Mouse (Mus musculus) limb, embryonic 12.5 days (tissue): ENCODE measurements at regions not wholly inside any gene's neighbourhood (a gene's known extent, or its start where the extent isn't known, plus 50 kb on each side); places are given as distances from the start of the nearest gene placed in this dataset.
A peak's percentile ranks its signal among the peaks of the same experiment; 100 is the strongest.

Experiments used
- ATAC-seq: fragments of 200-750 bp; cut with Nextera tagmentation; 2 replicates; pipeline ENCODE4 v1.8.0; 2017; ENCODE audit warnings: low read depth, moderate TSS enrichment; ENCODE audit not compliant: insufficient number of reproducible peaks, insufficient read depth, low FRiP score, low TSS enrichment
- H3K27ac ChIP-seq: fragments of 300-500 bp; sonication (generic); 2 replicates; pipeline ENCODE4 v1.5.1; 2016; ENCODE audit warnings: mild to moderate bottlenecking, moderate library complexity
- H3K27me3 ChIP-seq: fragments of 300-500 bp; sonication (generic); 2 replicates; pipeline ENCODE4 v1.6.1; 2016; ENCODE audit warnings: mild to moderate bottlenecking, moderate library complexity
- H3K36me3 ChIP-seq: fragments of 300-500 bp; sonication (generic); 2 replicates; pipeline ENCODE4 v1.6.1; 2016; ENCODE audit warnings: mild to moderate bottlenecking, moderate library complexity
- H3K4me1 ChIP-seq: fragments of 300-500 bp; sonication (generic); replicated peaks from 2 replicates; pipeline ENCODE4 v1.6.1; 2016
- H3K4me2 ChIP-seq: fragments of 300-500 bp; sonication (generic); 2 replicates; pipeline ENCODE4 v1.6.1; 2016; ENCODE audit warnings: mild to moderate bottlenecking, moderate library complexity
- H3K4me3 ChIP-seq: fragments of 300-500 bp; sonication (generic); replicated peaks from 2 replicates; pipeline ENCODE4 v1.5.1; 2016; ENCODE audit warnings: mild to moderate bottlenecking
- H3K9ac ChIP-seq: fragments of 300-500 bp; sonication (generic); replicated peaks from 2 replicates; pipeline ENCODE4 v1.6.1; 2016; ENCODE audit warnings: mild to moderate bottlenecking, moderate library complexity
- H3K9me3 ChIP-seq: fragments of 300-500 bp; sonication (generic); 2 replicates; pipeline ENCODE4 v1.6.1; 2016; ENCODE audit warnings: mild to moderate bottlenecking, moderate library complexity
- WGBS: fragments of 180-500 bp; shearing (Covaris S2); methylation state at CpG from one replicate; pipeline ENCODE4 v1.1.7; 2016; 5-methylcytosine and 5-hydroxymethylcytosine counted together

DNA sequence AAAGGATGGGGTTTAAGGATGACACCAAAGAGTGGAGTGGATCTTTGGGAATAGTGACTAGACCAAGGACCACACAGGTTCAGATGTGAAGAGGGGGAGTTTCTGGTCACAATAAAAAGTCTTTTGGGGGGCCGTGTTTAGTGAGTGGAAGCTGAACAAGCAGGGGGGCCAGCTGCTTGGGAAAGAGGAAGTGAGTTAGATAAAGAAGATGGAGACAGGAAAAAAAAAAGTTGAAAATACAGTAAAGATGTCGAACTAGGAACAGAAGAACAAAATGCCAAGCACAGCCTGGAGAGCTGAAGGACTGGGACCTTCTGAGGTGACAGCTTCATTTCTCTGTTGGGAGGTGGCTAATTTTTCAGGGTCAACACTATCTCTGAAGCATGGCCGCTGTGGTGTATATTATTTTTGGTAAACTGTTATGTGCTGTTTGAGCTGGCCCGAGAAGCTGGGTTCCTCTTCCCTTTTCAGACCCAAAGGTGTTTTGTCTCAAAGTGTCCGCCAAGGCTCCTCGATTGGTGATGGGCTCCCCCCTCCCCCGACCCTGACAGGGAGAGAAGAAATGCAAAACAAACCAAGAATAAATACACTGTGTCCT, 97.1 kb downstream of the Nog start:
- Histone ChIP-seq H3K4me1 (peaks cover 10% of the 10 kb centered on the region), H3K27me3 (no peaks in the 10 kb centered on the region; the same call in 1 of the 2 replicates), H3K36me3 (no peaks in the 10 kb centered on the region), H3K27ac (no peak overlapping the region), H3K9ac (no peak overlapping the region), H3K4me2 (no peak overlapping the region), H3K9me3 (no peaks in the 10 kb centered on the region), H3K4me3 (no peak overlapping the region)
- no peak for ATAC-seq
- 71% methylated on average over 7 of the region's 7 CpGs for WGBS

DNA sequence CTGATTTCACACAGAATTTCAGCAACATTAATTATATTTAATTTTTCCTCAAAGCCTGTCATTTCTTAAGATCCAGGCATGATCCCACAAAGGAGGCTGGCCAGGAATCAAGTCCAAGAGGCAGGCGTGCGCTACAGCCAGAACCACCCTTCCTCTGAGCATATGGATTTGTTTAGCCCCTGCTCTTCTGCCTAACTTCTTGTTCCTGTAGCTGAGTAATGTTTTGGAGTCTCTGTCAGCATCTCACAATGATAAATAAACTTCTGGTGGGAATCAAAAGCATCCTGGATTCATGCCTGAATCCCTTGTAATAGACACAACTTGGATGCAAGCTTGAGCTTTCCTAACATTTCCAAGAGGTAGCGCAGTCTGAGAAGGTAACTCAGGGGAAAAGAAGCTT, 101.7 kb downstream of the Nog start:
- Histone ChIP-seq H3K4me1 (no peaks in the 10 kb centered on the region), H3K27me3 (no peaks in the 10 kb centered on the region; the same call in 1 of the 2 replicates), H3K36me3 (no peaks in the 10 kb centered on the region), H3K27ac (no peak overlapping the region), H3K9ac (no peak overlapping the region), H3K4me2 (no peak overlapping the region), H3K9me3 (no peaks in the 10 kb centered on the region), H3K4me3 (no peak overlapping the region)
- ATAC-seq: no peak
- 75% methylated on average over 3 of the region's 3 CpGs for WGBS

DNA sequence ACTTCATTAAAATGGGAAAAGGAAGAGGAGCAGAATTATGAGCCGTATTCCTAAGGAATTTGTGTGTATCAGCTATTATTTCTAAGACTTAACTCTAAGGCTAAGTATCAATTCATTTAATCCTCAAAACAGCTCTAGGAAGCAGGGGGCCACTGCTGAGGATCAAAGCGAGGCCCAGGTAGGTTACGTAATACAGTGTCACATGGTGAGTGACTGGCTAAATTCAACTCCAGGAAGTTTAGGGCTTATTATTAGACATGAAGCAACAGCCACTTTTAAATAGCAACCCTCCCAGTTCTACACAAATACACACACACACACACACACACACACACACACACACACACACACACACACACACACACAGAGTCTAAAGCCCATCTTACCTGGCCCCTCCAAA, 109.3 kb downstream of the Nog start:
- WGBS: 71% methylated on average over 3 of the region's 3 CpGs
- no peak for ATAC-seq

DNA sequence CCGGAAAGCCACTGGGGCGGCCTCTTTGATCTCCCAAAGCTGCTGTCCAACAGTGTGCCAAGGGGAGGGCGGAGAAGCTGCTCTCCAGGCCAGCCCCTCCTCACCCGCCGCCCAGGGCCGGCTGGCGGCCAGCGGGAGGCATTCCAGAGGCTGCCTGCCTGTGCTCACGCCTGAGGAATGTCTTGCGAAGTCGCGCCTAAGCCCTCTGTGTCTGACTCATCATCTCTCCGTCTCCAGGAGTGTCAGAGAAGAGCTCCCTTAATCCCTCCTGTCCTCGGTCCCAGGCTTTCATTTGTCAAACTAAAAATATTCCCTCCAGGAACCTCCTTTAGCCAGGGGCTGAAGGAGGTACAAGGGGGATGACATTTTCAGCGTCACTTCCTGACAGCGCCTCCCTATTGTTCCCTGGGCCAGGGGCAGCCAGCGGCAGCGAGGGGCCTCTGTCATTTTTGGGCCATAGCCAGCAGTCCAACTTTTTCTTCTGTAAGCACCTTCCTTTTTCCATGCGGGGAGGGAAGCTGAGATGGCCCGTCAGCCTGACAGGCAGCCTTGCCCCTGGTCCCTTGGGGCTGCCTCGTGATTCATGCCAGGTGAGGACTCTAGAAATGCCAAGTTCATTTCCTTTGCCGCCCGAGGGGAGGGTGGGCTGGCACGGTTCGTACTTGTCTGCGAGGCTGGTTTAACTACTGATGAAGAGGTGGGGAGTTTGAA, 113.4 kb downstream of the Gm525 start:
- 5% methylated on average over 26 of the region's 26 CpGs for WGBS
- peaks cover 24% of the 10 kb centered on the region for H3K27me3 ChIP-seq
- no peaks in the 10 kb centered on the region for H3K36me3 ChIP-seq
- peak overlapping the region; percentile 12 for H3K4me3 ChIP-seq
- no peaks in the 10 kb centered on the region for H3K9me3 ChIP-seq
- peak overlapping the region; percentile 49 for H3K4me2 ChIP-seq
- peak; percentile 53; the same call in 1 of the 2 replicates for ATAC-seq
- peaks cover 17% of the 10 kb centered on the region for H3K4me1 ChIP-seq
- no peak overlapping the region for H3K9ac ChIP-seq
- H3K27ac ChIP-seq: no peak overlapping the region

More for the DNA sequence above, 109.3 kb downstream of the Nog start:
- no peak overlapping the region for H3K4me2 ChIP-seq
- H3K27me3 ChIP-seq: peaks cover 8% of the 10 kb centered on the region
- no peaks in the 10 kb centered on the region for H3K9me3 ChIP-seq
- H3K36me3 ChIP-seq: no peaks in the 10 kb centered on the region
- H3K4me3 ChIP-seq: no peak overlapping the region
- H3K4me1 ChIP-seq: 0 out of 2 replicates have a peak, but pooled peaks cover 1% of the 10 kb centered on the region
- H3K27ac ChIP-seq: no peak overlapping the region
- H3K9ac ChIP-seq: no peak overlapping the region

DNA sequence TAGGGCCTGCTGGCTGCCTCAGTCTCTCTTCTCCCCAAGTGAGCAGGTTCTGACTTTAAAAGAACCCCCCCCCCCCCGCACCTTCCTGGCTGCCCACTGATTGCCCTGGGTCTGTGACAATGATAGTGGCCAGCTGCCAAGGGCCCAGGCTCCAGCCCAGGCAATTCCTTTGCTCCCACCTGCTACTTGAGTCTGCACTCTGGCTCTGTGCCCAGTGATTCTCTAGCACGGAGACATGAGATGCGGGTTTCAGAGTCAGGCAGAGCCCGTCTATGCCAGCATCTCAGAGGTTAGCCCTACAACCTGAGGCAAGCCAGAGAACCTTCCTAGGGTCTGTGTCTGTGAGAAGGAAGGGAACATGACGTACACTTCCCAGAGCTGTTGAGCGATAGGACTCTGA, 112.2 kb downstream of the Gm525 start:
- Histone ChIP-seq H3K4me1 (peaks cover 17% of the 10 kb centered on the region), H3K27ac (no peak overlapping the region), H3K9me3 (no peaks in the 10 kb centered on the region), H3K9ac (no peak overlapping the region), H3K4me2 (no peak overlapping the region), H3K27me3 (peaks cover 21% of the 10 kb centered on the region), H3K4me3 (no peak overlapping the region), H3K36me3 (no peaks in the 10 kb centered on the region)
- 81% methylated on average over 6 of the region's 6 CpGs for WGBS
- ATAC-seq: no peak

DNA sequence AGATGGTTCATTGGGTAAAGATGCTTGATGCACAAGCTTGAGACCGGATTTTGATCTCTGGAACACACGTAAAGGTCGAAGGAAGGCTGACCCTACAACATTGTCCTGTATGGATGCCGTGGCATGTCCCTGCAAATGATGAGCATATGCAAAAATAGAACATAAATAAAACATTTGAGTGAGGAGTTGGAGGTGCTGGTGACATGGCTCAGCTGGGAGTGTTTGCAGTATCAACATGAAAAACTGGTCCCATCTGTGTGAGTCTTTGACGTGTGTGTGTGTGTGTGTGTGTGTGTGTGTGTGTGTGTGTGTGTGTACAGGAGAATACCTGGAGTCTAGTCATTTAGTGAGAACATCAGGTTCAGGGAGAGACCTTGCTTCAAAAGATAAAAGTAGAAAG, 107.8 kb downstream of the Gm525 start:
- peaks cover 2% of the 10 kb centered on the region for H3K4me1 ChIP-seq
- H3K9me3 ChIP-seq: no peaks in the 10 kb centered on the region
- H3K27ac ChIP-seq: no peak overlapping the region
- no peaks in the 10 kb centered on the region for H3K36me3 ChIP-seq
- no peak overlapping the region for H3K9ac ChIP-seq
- H3K27me3 ChIP-seq: peaks cover 4% of the 10 kb centered on the region; the same call in 1 of the 2 replicates
- WGBS: 86% methylated on average over 5 of the region's 5 CpGs
- H3K4me3 ChIP-seq: no peak overlapping the region
- no peak overlapping the region for H3K4me2 ChIP-seq
- no peak for ATAC-seq

DNA sequence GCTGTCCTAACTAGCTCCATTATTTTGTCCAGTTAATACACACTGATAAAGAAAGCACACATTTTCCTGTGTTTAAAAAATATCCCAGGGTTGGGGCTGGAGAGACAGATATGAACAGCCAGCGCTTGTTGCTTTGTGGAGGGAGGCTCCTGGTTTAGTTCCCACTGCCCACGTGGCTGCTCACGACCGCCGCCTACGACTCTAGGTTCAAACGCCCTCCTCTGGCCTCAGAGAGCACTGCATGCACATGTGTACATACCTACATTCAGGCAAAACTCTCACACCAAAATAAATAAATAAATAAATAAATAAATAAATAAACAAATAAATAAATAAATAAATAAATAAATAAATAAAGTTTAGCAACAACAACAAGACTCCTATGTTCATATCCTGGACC, 104.8 kb downstream of the Gm525 start:
- Histone ChIP-seq H3K27me3 (0 out of 2 replicates have a peak, but pooled peaks cover 2% of the 10 kb centered on the region), H3K9ac (no peak overlapping the region), H3K4me1 (peaks cover 17% of the 10 kb centered on the region), H3K4me2 (no peak overlapping the region), H3K27ac (no peak overlapping the region), H3K4me3 (no peak overlapping the region), H3K36me3 (no peaks in the 10 kb centered on the region), H3K9me3 (no peaks in the 10 kb centered on the region)
- 92% methylated on average over 7 of the region's 7 CpGs for WGBS
- no peak for ATAC-seq

DNA sequence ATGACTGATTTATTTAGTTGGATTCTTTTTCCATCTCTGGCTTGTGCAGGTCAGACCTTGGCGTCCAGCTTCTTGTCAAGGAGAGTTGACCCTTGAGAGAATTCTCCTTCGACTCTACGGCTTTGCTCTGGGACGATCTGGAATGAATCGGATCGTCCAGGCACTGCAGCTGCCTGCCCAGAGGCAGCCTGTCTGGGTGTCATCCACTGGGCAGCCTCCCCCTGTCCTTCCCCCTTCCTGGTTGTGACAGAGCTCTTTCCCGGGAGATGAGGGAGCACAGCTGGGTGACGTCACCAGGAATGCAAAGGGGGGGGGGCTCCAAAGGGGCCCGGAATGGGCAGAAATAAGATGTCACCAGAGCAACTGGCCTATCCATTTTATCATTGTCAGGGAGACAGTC, 101.9 kb downstream of the Gm525 start:
- 0 out of 2 replicates have a peak, but pooled peaks cover 2% of the 10 kb centered on the region for H3K27me3 ChIP-seq
- H3K36me3 ChIP-seq: no peaks in the 10 kb centered on the region
- no peaks in the 10 kb centered on the region for H3K9me3 ChIP-seq
- H3K9ac ChIP-seq: no peak overlapping the region
- H3K4me3 ChIP-seq: no peak overlapping the region
- H3K27ac ChIP-seq: no peak overlapping the region
- ATAC-seq: 0 out of 2 replicates have a peak, but pooled peaks have one; percentile 38
- WGBS: 9% methylated on average over 9 of the region's 9 CpGs
- H3K4me1 ChIP-seq: peaks cover 17% of the 10 kb centered on the region
- H3K4me2 ChIP-seq: peak overlapping the region; percentile 33

DNA sequence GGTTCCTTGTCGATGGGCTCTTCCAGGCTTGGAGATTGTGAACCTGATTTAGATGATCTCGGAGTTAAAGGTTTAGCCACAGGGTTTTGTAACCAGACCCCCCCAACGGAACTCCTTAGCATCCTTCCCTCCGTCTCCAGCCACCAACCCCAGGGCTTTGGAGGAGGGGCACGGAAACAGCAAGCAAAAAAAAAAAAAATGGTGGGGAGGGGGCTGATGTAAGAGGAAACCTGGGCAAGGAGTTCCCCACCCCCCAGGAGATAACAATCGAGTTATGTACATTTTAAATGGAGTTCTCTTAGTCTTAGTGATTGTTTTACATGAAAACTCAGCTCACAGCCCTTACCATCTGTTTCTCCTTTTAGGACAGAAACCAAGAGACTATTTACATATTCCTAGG, 101.3 kb downstream of the Gm525 start:
- peak overlapping the region; percentile 33 for H3K4me2 ChIP-seq
- H3K9me3 ChIP-seq: no peaks in the 10 kb centered on the region
- H3K4me3 ChIP-seq: no peak overlapping the region
- 0 out of 2 replicates have a peak, but pooled peaks cover 2% of the 10 kb centered on the region for H3K27me3 ChIP-seq
- no peaks in the 10 kb centered on the region for H3K36me3 ChIP-seq
- no peak for ATAC-seq
- WGBS: 10% methylated on average over 6 of the region's 6 CpGs
- no peak overlapping the region for H3K27ac ChIP-seq
- H3K9ac ChIP-seq: no peak overlapping the region
- H3K4me1 ChIP-seq: peaks cover 17% of the 10 kb centered on the region

DNA sequence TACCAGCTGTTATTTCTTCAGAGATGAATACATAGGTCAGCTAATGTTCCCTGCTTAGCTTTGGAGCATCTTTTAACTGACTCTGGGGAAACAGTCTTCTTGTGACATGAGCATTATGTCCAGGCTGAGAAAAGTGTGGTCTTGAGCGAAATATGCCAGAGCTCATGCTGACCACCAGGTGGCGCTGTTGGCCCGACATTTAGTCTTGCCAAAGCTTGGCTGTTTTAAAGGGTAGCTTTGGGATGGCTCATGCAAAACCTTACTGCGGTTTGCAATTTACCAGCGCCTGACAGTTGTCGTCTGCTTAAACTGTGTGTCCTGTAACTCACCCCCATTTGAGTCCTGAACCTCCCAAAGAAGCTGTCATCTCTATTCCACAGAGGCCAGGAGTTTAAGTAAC, 91.6 kb downstream of the Gm525 start:
- H3K9ac ChIP-seq: no peak overlapping the region
- no peak overlapping the region for H3K4me2 ChIP-seq
- H3K27me3 ChIP-seq: peaks cover 16% of the 10 kb centered on the region
- H3K4me1 ChIP-seq: no peaks in the 10 kb centered on the region
- H3K27ac ChIP-seq: no peak overlapping the region
- WGBS: 17% methylated on average over 6 of the region's 6 CpGs
- H3K36me3 ChIP-seq: no peaks in the 10 kb centered on the region
- no peak overlapping the region for H3K4me3 ChIP-seq
- no peak for ATAC-seq
- no peaks in the 10 kb centered on the region for H3K9me3 ChIP-seq

DNA sequence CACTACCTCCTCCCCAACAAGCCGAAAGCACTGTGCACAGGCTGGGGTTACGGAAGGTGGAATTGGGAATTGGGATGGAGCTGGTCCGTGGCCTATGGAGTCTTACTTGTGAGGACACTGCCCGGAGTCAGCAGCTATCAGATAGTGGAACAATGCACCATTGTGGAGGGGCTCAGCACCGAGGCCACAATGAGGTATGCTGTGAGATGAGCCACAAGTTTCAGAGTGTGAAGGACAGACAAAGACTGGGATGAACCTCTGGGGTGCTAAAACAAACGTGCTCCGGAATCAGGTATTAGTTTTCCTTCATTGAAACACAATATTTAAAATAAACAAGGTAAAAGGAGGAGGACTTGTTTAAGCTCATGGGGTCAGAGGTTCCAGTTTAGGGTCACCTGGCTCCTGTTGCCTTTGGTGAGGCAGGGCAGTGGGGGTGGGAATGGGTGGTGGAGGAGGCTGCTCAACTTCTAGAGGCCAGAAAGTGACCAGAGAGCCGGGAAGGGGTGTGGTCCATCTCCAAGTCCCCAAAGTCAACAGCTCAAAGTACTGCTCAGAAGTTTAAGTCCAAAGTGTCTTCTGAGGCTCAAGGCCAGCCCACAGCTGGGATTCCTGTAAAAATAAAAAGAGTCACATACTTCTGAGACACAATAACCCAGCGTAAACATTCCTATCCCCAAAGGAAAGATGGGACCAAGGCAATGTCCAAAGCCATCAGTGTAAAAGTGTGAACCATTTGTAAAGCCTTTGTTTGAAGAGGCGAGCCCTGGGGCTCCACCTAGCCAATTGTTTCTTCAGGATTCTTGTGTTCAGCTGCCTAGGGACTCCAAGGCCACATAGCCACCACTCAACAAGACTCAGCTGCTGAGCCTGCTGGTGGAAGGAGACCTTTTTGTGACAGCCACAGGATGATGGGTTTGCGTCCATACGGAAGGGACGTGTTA, 80.1 kb downstream of the Gm525 start:
- ATAC-seq: no peak
- H3K9ac ChIP-seq: no peak overlapping the region
- no peaks in the 10 kb centered on the region for H3K4me1 ChIP-seq
- no peak overlapping the region for H3K4me2 ChIP-seq
- 0 out of 2 replicates have a peak, but pooled peaks cover 4% of the 10 kb centered on the region for H3K27me3 ChIP-seq
- H3K9me3 ChIP-seq: no peaks in the 10 kb centered on the region
- H3K4me3 ChIP-seq: no peak overlapping the region
- WGBS: 84% methylated on average over 13 of the region's 13 CpGs
- no peak overlapping the region for H3K27ac ChIP-seq
- H3K36me3 ChIP-seq: no peaks in the 10 kb centered on the region
